Mouse (Mus musculus) forebrain, embryonic 15.5 days (tissue): ENCODE data around the gene Sirt2. TPM values are rescaled to one million over a fixed set of nuclear protein-coding genes. Genes with fewer than 3 reads are reported as not detected.

Experiments
- ATAC-seq: fragments of 200-750 bp; cut with Nextera tagmentation; replicated peaks from 2 replicates; pipeline ENCODE4 v1.8.0; 2017; ENCODE audit warnings: mild to moderate bottlenecking, moderate TSS enrichment, moderate library complexity
- H3K27ac ChIP-seq: fragments of 300-500 bp; sonication (generic); replicated peaks from 2 replicates; pipeline ENCODE4 v1.5.1; 2015; ENCODE audit warnings: mild to moderate bottlenecking, inconsistent platforms
- H3K27me3 ChIP-seq: fragments of 300-500 bp; sonication (generic); 2 replicates; pipeline ENCODE4 v1.6.1; 2015; ENCODE audit warnings: inconsistent platforms
- H3K36me3 ChIP-seq: fragments of 300-500 bp; sonication (generic); 2 replicates; pipeline ENCODE4 v1.6.1; 2015; ENCODE audit warnings: mild to moderate bottlenecking, inconsistent platforms
- H3K4me1 ChIP-seq: fragments of 300-500 bp; sonication (generic); 2 replicates; pipeline ENCODE4 v1.6.1; 2015; ENCODE audit warnings: inconsistent platforms
- H3K4me2 ChIP-seq: fragments of 300-500 bp; sonication (generic); replicated peaks from 2 replicates; pipeline ENCODE4 v1.6.1; 2015; ENCODE audit warnings: mild to moderate bottlenecking, inconsistent platforms
- H3K4me3 ChIP-seq: fragments of 300-500 bp; sonication (generic); 2 replicates; pipeline ENCODE4 v1.5.1; 2015; ENCODE audit warnings: mild to moderate bottlenecking, inconsistent platforms
- H3K9ac ChIP-seq: fragments of 300-500 bp; sonication (generic); replicated peaks from 2 replicates; pipeline ENCODE4 v1.6.1; 2015; ENCODE audit warnings: mild to moderate bottlenecking, inconsistent platforms
- H3K9me3 ChIP-seq: fragments of 300-500 bp; sonication (generic); 2 replicates; pipeline ENCODE4 v1.6.1; 2016; ENCODE audit warnings: inconsistent platforms
- WGBS: fragments of 180-500 bp; shearing (Covaris S2); methylation state at CpG from one replicate; pipeline ENCODE4 v1.1.7; 2015; ENCODE audit warnings: mixed read lengths; 5-methylcytosine and 5-hydroxymethylcytosine counted together
- polyA plus RNA-seq: library from polyadenylated mRNA; unstranded; fragments of >200 nt; fragmentation: Nextera tagmentation; extraction: Ambion mirVana; gene quantifications from 2 replicates; pipeline ENCODE4 v1.2.1, GENCODE M21; 2015

Sirt2 gene
- polyA plus RNA-seq, 1 experiment from 2014 or later, result 105 TPM

- no peak for ATAC-seq
- Histone ChIP-seq H3K4me1 (peaks cover 12% of the 10 kb centered on the region; the same call in 1 of the 2 replicates), H3K9ac (no peak overlapping the region), H3K4me2 (no peak overlapping the region), H3K27ac (no peak overlapping the region), H3K27me3 (no peaks in the 10 kb centered on the region), H3K9me3 (no peaks in the 10 kb centered on the region), H3K4me3 (no peak overlapping the region), H3K36me3 (no peaks in the 10 kb centered on the region)
- WGBS, result 84% methylated on average over 6 of the region's 6 CpGs
These were observed 30.8 kb upstream of the Sirt2 start for GRCm38 (mm10) chr7:28735701-28736100.

GRCm38 (mm10) chr7:28739829-28740228 lies 26.7 kb upstream of the Sirt2 start:
- H3K4me3 ChIP-seq, result no peak overlapping the region
- 94% methylated on average over 21 of the region's 21 CpGs for WGBS
- peaks cover 20% of the 10 kb centered on the region for H3K4me1 ChIP-seq
- no peaks in the 10 kb centered on the region for H3K27me3 ChIP-seq
- no peaks in the 10 kb centered on the region for H3K36me3 ChIP-seq
- no peak for ATAC-seq
- no peak overlapping the region for H3K27ac ChIP-seq
- H3K9me3 ChIP-seq, result no peaks in the 10 kb centered on the region
- H3K9ac ChIP-seq, result no peak overlapping the region
- H3K4me2 ChIP-seq, result no peak overlapping the region

- no peaks in the 10 kb centered on the region for H3K36me3 ChIP-seq
- peak overlapping the region; percentile 86 for H3K4me2 ChIP-seq
- H3K27me3 ChIP-seq, result no peaks in the 10 kb centered on the region
- peaks cover 20% of the 10 kb centered on the region for H3K4me1 ChIP-seq
- H3K9ac ChIP-seq, result peak overlapping the region; percentile 80
- H3K9me3 ChIP-seq, result no peaks in the 10 kb centered on the region
- ATAC-seq, result no peak
- 0 out of 2 replicates have a peak overlapping the region, but pooled peaks have one; percentile 76 for H3K27ac ChIP-seq
- 43% methylated on average over 9 of the region's 9 CpGs for WGBS
- H3K4me3 ChIP-seq, result peak overlapping the region; percentile 73
These were observed 25.6 kb upstream of the Sirt2 start for GRCm38 (mm10) chr7:28740949-28741348.

- Histone ChIP-seq H3K4me2 (peak overlapping the region; percentile 86), H3K4me1 (peaks cover 20% of the 10 kb centered on the region), H3K4me3 (peak overlapping the region; percentile 73), H3K9me3 (no peaks in the 10 kb centered on the region), H3K27me3 (no peaks in the 10 kb centered on the region), H3K9ac (peak overlapping the region; percentile 80), H3K27ac (peak overlapping the region; percentile 76), H3K36me3 (no peaks in the 10 kb centered on the region)
- peak; percentile 10; the same call in 1 of the 2 replicates for ATAC-seq
- WGBS, result 2% methylated on average over 13 of the region's 13 CpGs
These were observed 25.2 kb upstream of the Sirt2 start for GRCm38 (mm10) chr7:28741368-28741708.

- WGBS, result under 1% methylated on average over 39 of the region's 39 CpGs
These were observed 24.7 kb upstream of the Sirt2 start, which contains the start of the genes Mrps12 and Sars2 for GRCm38 (mm10) chr7:28741709-28742438. Gene Mrps12, minus strand, starts transcription at chr7:28741820. Gene Sars2, plus strand, starts transcription at chr7:28741992.

GRCm38 (mm10) chr7:28749935-28750334 lies 16.6 kb upstream of the Sirt2 start:
- Histone ChIP-seq H3K27ac (no peak overlapping the region), H3K9me3 (no peaks in the 10 kb centered on the region), H3K4me2 (no peak overlapping the region), H3K36me3 (peaks cover 5% of the 10 kb centered on the region; the same call in 1 of the 2 replicates), H3K4me3 (no peak overlapping the region), H3K9ac (no peak overlapping the region), H3K27me3 (no peaks in the 10 kb centered on the region), H3K4me1 (no peaks in the 10 kb centered on the region)
- WGBS, result 94% methylated on average over 7 of the region's 7 CpGs
- ATAC-seq, result no peak

More at GRCm38 (mm10) chr7:28741709-28742438, 24.7 kb upstream of the Sirt2 start, which contains the start of the genes Mrps12 and Sars2:
- Histone ChIP-seq H3K36me3 (no peaks in the 10 kb centered on the region), H3K4me3 (peak within 1 kb of the TSS; percentile 73), H3K27ac (peak within 1 kb of the TSS; percentile 88), H3K9ac (peak within 1 kb of the TSS; percentile 80), H3K4me1 (peaks cover 20% of the 10 kb centered on the region), H3K9me3 (no peaks in the 10 kb centered on the region), H3K27me3 (no peaks in the 10 kb centered on the region), H3K4me2 (peak within 1 kb of the TSS; percentile 86)
- ATAC-seq, result peak; percentile 99

GRCm38 (mm10) chr7:28756079-28756478 lies 10.5 kb upstream of the Sirt2 start, which contains the start of gene Ccer2:
Gene Ccer2, plus strand, starts transcription at chr7:28756174.
- Histone ChIP-seq H3K27me3 (0 out of 2 replicates have a peak, but pooled peaks cover 4% of the 10 kb centered on the region), H3K4me1 (peaks cover 4% of the 10 kb centered on the region), H3K9me3 (no peaks in the 10 kb centered on the region), H3K27ac (no peak within 1 kb of the TSS), H3K9ac (no peak within 1 kb of the TSS), H3K4me2 (peak within 1 kb of the TSS; percentile 28), H3K36me3 (peaks cover 31% of the 10 kb centered on the region), H3K4me3 (peak within 1 kb of the TSS; percentile 11; the same call in 1 of the 2 replicates)
- no peak for ATAC-seq
- 3% methylated on average over 17 of the region's 17 CpGs for WGBS

- Histone ChIP-seq H3K4me1 (peaks cover 4% of the 10 kb centered on the region), H3K27ac (no peak overlapping the region), H3K4me2 (no peak overlapping the region), H3K4me3 (no peak overlapping the region), H3K36me3 (peaks cover 38% of the 10 kb centered on the region), H3K27me3 (0 out of 2 replicates have a peak, but pooled peaks cover 4% of the 10 kb centered on the region), H3K9ac (no peak overlapping the region), H3K9me3 (no peaks in the 10 kb centered on the region)
- ATAC-seq, result no peak
- WGBS, result 79% methylated on average over 13 of the region's 13 CpGs
These were observed 7.9 kb upstream of the Sirt2 start for GRCm38 (mm10) chr7:28758623-28759022.

- H3K36me3 ChIP-seq, result peaks cover 38% of the 10 kb centered on the region
- H3K9ac ChIP-seq, result no peak overlapping the region
- H3K4me1 ChIP-seq, result peaks cover 15% of the 10 kb centered on the region
- no peak overlapping the region for H3K4me3 ChIP-seq
- H3K9me3 ChIP-seq, result no peaks in the 10 kb centered on the region
- no peaks in the 10 kb centered on the region for H3K27me3 ChIP-seq
- no peak for ATAC-seq
- WGBS, result 96% methylated on average over 9 of the region's 9 CpGs
- H3K27ac ChIP-seq, result no peak overlapping the region
- no peak overlapping the region for H3K4me2 ChIP-seq
These were observed 4.6 kb upstream of the Sirt2 start for GRCm38 (mm10) chr7:28761907-28762306.

GRCm38 (mm10) chr7:28765211-28765610 lies 1.3 kb upstream of the Sirt2 start:
- Histone ChIP-seq H3K4me2 (peak overlapping the region; percentile 57), H3K9me3 (no peaks in the 10 kb centered on the region), H3K4me1 (peaks cover 30% of the 10 kb centered on the region), H3K36me3 (peaks cover 20% of the 10 kb centered on the region), H3K4me3 (peak overlapping the region; percentile 61), H3K9ac (0 out of 2 replicates have a peak overlapping the region, but pooled peaks have one; percentile 3), H3K27ac (no peak overlapping the region), H3K27me3 (no peaks in the 10 kb centered on the region)
- WGBS, result 89% methylated on average over 6 of the region's 6 CpGs
- ATAC-seq, result no peak

GRCm38 (mm10) chr7:28766910-28767309 lies 375 bp downstream of the Sirt2 start:
- peak; percentile 21 for ATAC-seq
- peak overlapping the region; percentile 57 for H3K9ac ChIP-seq
- peak overlapping the region; percentile 61 for H3K4me2 ChIP-seq
- H3K4me3 ChIP-seq, result peak overlapping the region; percentile 61
- H3K27ac ChIP-seq, result no peak overlapping the region
- H3K9me3 ChIP-seq, result no peaks in the 10 kb centered on the region
- H3K36me3 ChIP-seq, result peaks cover 4% of the 10 kb centered on the region; the same call in 1 of the 2 replicates
- no peaks in the 10 kb centered on the region for H3K27me3 ChIP-seq
- peaks cover 30% of the 10 kb centered on the region for H3K4me1 ChIP-seq
- WGBS, result 2% methylated on average over 14 of the region's 14 CpGs

- Histone ChIP-seq H3K4me3 (peak within 1 kb of the TSS; percentile 61), H3K9me3 (no peaks in the 10 kb centered on the region), H3K4me1 (peaks cover 30% of the 10 kb centered on the region), H3K27me3 (no peaks in the 10 kb centered on the region), H3K9ac (peak within 1 kb of the TSS; percentile 60), H3K4me2 (peak within 1 kb of the TSS; percentile 61), H3K36me3 (peaks cover 3% of the 10 kb centered on the region; the same call in 1 of the 2 replicates), H3K27ac (no peak within 1 kb of the TSS)
- 57% methylated on average over 7 of the region's 7 CpGs for WGBS
- ATAC-seq, result no peak
These were observed 979 bp downstream of the Sirt2 start, which contains the start of gene Nfkbib for GRCm38 (mm10) chr7:28767462-28767965. Gene Nfkbib, minus strand, starts transcription at chr7:28767512.
